Mouse (Mus musculus) stomach, postnatal 0 days (tissue): Measurements from ENCODE around the gene Cdcp2. TPM values are rescaled to one million over a fixed set of nuclear protein-coding genes. Genes with fewer than 3 reads are reported as not detected.

Experiments used
- ATAC-seq: fragments of 200-750 bp; cut with Nextera tagmentation; 2 replicates; pipeline ENCODE4 v1.8.0; 2017; ENCODE audit not compliant: low FRiP score, low TSS enrichment
- DNase-seq: peaks from one replicate; pipeline ENCODE4 v3.0.0-alpha.2; 2016; ENCODE audit warnings: low spot score
- H3K27ac ChIP-seq: fragments of 300-500 bp; sonication (generic); replicated peaks from 2 replicates; pipeline ENCODE4 v1.5.1; 2014; ENCODE audit warnings: mild to moderate bottlenecking, control low read depth
- H3K27me3 ChIP-seq: fragments of 300-500 bp; sonication (generic); 2 replicates; pipeline ENCODE4 v1.6.1; 2014; ENCODE audit warnings: low read length; ENCODE audit not compliant: control insufficient read depth, insufficient read depth
- H3K36me3 ChIP-seq: fragments of 300-500 bp; sonication (generic); 2 replicates; pipeline ENCODE4 v1.6.1; 2014; ENCODE audit warnings: low read length, mixed read lengths; ENCODE audit not compliant: control insufficient read depth, insufficient read depth
- H3K4me1 ChIP-seq: fragments of 300-500 bp; sonication (generic); replicated peaks from 2 replicates; pipeline ENCODE4 v1.6.1; 2014; ENCODE audit warnings: antibody characterized with exemption; ENCODE audit not compliant: control insufficient read depth, insufficient read depth
- H3K4me2 ChIP-seq: fragments of 300-500 bp; sonication (generic); replicated peaks from 2 replicates; pipeline ENCODE4 v1.6.1; 2014; ENCODE audit warnings: low read depth, mild to moderate bottlenecking, control low read depth, moderate library complexity
- H3K4me3 ChIP-seq: fragments of 300-500 bp; sonication (generic); 2 replicates; pipeline ENCODE4 v1.5.1; 2014; ENCODE audit warnings: low read depth, low read length, control low read depth
- H3K9ac ChIP-seq: fragments of 300-500 bp; sonication (generic); 2 replicates; pipeline ENCODE4 v1.6.1; 2014; ENCODE audit warnings: mild to moderate bottlenecking, low read length, control low read depth, mixed read lengths
- H3K9me3 ChIP-seq: fragments of 300-500 bp; sonication (generic); 2 replicates; pipeline ENCODE4 v1.6.1; 2016; ENCODE audit warnings: low read length; ENCODE audit not compliant: control insufficient read depth
- CTCF ChIP-seq: IDR thresholded peaks from 2 replicates; pipeline ENCODE4 v1.5.1; 2016; ENCODE audit warnings: antibody characterized with exemption, low read depth, mild to moderate bottlenecking, moderate library complexity
- EP300 ChIP-seq: optimal IDR thresholded peaks from 2 replicates; pipeline ENCODE3; 2016; ENCODE audit warnings: antibody characterized with exemption
- WGBS: fragments of 180-500 bp; shearing (Covaris S2); extraction: QIAGEN DNeasy Blood & Tissue Kit; methylation state at CpG from one replicate; pipeline ENCODE4 v1.1.7; 2014; 5-methylcytosine and 5-hydroxymethylcytosine counted together
- polyA plus RNA-seq: library from polyadenylated mRNA; unstranded; fragments of >200 nt; fragmentation: Nextera tagmentation; extraction: Ambion mirVana; gene quantifications from 2 replicates; pipeline ENCODE4 v1.2.1, GENCODE M21; 2015

Cdcp2 gene
- polyA plus RNA-seq, 1 experiment from 2014 or later = not detected

GRCm38 (mm10) chr4:107058346-107058745 is 38.3 kb upstream of the Cdcp2 start:
- ATAC-seq = no peak
- 88% methylated on average over 5 of the region's 5 CpGs for WGBS

DNA sequence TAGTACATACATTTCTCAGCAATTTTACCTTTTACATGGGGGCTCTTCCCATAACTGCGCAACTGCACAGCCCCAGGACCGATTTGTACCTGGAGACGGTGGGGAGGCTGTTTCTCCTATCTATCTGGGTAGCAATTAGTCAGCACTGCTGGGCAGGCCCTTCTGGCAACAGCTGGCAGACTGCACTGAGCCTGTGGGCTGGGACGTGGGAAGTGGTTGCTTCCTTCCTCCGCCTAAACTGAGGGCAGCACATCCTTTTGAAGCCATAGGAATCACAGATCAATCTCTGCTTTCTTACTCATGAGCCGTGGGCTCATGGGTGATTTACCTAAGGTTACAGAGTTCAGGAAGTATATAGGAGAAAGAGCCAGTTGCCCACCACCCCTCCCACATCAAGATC is 37.9 kb upstream of the Cdcp2 start:
- H3K36me3 ChIP-seq = peaks cover 26% of the 10 kb centered on the region

More at GRCm38 (mm10) chr4:107058346-107058745, 38.3 kb upstream of the Cdcp2 start:
- no peaks in the 10 kb centered on the region for H3K9me3 ChIP-seq
- no peak overlapping the region for H3K4me2 ChIP-seq
- H3K36me3 ChIP-seq = peaks cover 26% of the 10 kb centered on the region
- DNase-seq = no peak
- no peaks in the 10 kb centered on the region for H3K27me3 ChIP-seq
- H3K4me3 ChIP-seq = no peak overlapping the region
- H3K27ac ChIP-seq = no peak overlapping the region
- TF ChIP-seq EP300 (no peak), CTCF (no peak)
- no peak overlapping the region for H3K9ac ChIP-seq
- no peaks in the 10 kb centered on the region for H3K4me1 ChIP-seq

DNA sequence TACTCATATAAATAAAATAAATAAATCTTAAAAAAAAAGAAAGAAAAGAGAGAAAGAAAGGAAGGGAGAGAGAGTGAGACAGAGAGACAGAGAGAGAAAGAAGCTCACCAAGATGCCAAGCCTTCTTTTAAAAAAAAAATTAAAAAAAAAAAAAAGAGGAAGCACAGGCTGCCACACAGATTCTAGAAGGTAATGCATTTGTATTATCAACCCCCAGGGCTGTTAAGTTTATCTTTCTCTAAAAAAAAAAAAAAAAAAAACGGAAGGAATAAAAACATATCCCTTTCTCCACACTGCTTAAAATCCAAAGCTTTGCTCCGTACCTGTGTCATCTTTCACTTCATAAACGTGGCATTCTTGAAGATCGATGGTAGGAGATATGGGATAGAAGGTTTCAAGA is 35.1 kb upstream of the Cdcp2 start:
- TF ChIP-seq CTCF (no peak), EP300 (no peak)
- Histone ChIP-seq H3K27ac (no peak overlapping the region), H3K9me3 (no peaks in the 10 kb centered on the region), H3K4me2 (no peak overlapping the region), H3K27me3 (no peaks in the 10 kb centered on the region), H3K36me3 (peaks cover 28% of the 10 kb centered on the region), H3K9ac (no peak overlapping the region), H3K4me3 (no peak overlapping the region), H3K4me1 (no peaks in the 10 kb centered on the region; the same call in 1 of the 2 replicates)
- no peak for ATAC-seq
- 93% methylated on average over 4 of the region's 4 CpGs for WGBS
- no peak for DNase-seq

More for the DNA sequence above, 37.9 kb upstream of the Cdcp2 start:
- WGBS = 84% methylated on average over 6 of the region's 6 CpGs
- Histone ChIP-seq H3K27me3 (no peaks in the 10 kb centered on the region), H3K4me2 (no peak overlapping the region), H3K9ac (no peak overlapping the region), H3K4me1 (no peaks in the 10 kb centered on the region), H3K27ac (no peak overlapping the region), H3K9me3 (no peaks in the 10 kb centered on the region), H3K4me3 (no peak overlapping the region)
- DNase-seq (no peak), ATAC-seq (no peak)
- no peak for TF ChIP-seq CTCF
- TF ChIP-seq EP300 = no peak

DNA sequence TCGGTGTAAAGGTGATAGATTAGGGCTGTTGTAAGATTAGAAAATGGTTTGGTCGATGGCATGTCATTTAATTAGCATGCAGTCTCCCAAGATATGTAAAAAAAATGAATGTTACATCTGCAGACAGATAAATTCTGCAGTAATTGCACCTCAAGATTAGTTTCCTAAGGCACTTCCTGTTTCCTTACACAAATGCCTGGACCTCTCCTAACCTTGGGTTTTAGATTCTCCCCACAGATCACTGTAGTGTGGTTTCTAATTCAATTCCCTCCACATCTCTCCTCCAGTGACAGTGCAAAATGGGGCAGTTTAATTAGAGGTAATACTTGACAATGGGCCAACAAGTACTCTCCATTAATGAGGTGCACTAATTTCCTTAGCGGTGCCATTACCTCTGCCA is 33.5 kb upstream of the Cdcp2 start:
- H3K4me2 ChIP-seq = no peak overlapping the region
- H3K9me3 ChIP-seq = no peaks in the 10 kb centered on the region
- TF ChIP-seq CTCF = no peak
- TF ChIP-seq EP300 = no peak
- H3K27me3 ChIP-seq = no peaks in the 10 kb centered on the region
- ATAC-seq = no peak
- H3K27ac ChIP-seq = no peak overlapping the region
- H3K36me3 ChIP-seq = peaks cover 19% of the 10 kb centered on the region
- no peak overlapping the region for H3K9ac ChIP-seq
- no peak for DNase-seq
- no peaks in the 10 kb centered on the region; the same call in 1 of the 2 replicates for H3K4me1 ChIP-seq
- 88% methylated on average over 3 of the region's 3 CpGs for WGBS
- H3K4me3 ChIP-seq = no peak overlapping the region

- no peak overlapping the region for H3K4me3 ChIP-seq
- no peaks in the 10 kb centered on the region; the same call in 1 of the 2 replicates for H3K4me1 ChIP-seq
- peaks cover 14% of the 10 kb centered on the region for H3K36me3 ChIP-seq
- no peaks in the 10 kb centered on the region for H3K9me3 ChIP-seq
- no peak for ATAC-seq
- no peaks in the 10 kb centered on the region for H3K27me3 ChIP-seq
- 87% methylated on average over 5 of the region's 5 CpGs for WGBS
- DNase-seq = no peak
- no peak for TF ChIP-seq CTCF
- TF ChIP-seq EP300 = no peak
- no peak overlapping the region for H3K9ac ChIP-seq
- no peak overlapping the region for H3K27ac ChIP-seq
- no peak overlapping the region for H3K4me2 ChIP-seq
Measured at GRCm38 (mm10) chr4:107064394-107065098, 32.1 kb upstream of the Cdcp2 start.
